Mouse (Mus musculus) MEL (cell line): ENCODE results near the gene Gm10961.

Experiments used
- CHD2 ChIP-seq: IDR thresholded peaks from 2 replicates; pipeline ENCODE4 v1.6.1; 2011; ENCODE audit warnings: low read length, improper control_type of control experiment
- CTCF ChIP-seq, 3 experiments: IDR thresholded peaks in 2 of 3; conservative IDR thresholded peaks in 1 of 3; 2 replicates each; pipeline ENCODE4 v1.5.1; 2011 to 2012; ENCODE audit warnings: low read length in 3 of 3, low read depth in 2 of 3, mild to moderate bottlenecking in 2 of 3, improper control_type of control experiment in 1 of 3, inconsistent platforms in 1 of 3, mixed read lengths in 1 of 3, moderate library complexity in 1 of 3; ENCODE audit not compliant: control insufficient read depth in 1 of 3, insufficient read depth in 1 of 3, poor library complexity in 1 of 3, severe bottlenecking in 1 of 3
- E2F4 ChIP-seq: IDR thresholded peaks from 2 replicates; pipeline ENCODE4 v1.6.1; 2011; ENCODE audit warnings: low read depth, low read length, improper control_type of control experiment, borderline replicate concordance
- EP300 ChIP-seq, 2 experiments: IDR thresholded peaks; 2 replicates each; pipeline ENCODE4 v1.6.1; 2011; ENCODE audit warnings: improper control_type of control experiment in 2 of 2, low read length in 2 of 2, low read depth in 1 of 2, mild to moderate bottlenecking in 1 of 2
- MAX ChIP-seq: IDR thresholded peaks from 2 replicates; pipeline ENCODE4 v1.6.1; 2011; ENCODE audit warnings: low read length, improper control_type of control experiment
- POLR2A ChIP-seq, 2 experiments: IDR thresholded peaks; 2 replicates each; pipeline ENCODE4 v1.6.1; 2011 to 2012; ENCODE audit warnings: low read length in 2 of 2, mild to moderate bottlenecking in 2 of 2, control low read depth in 1 of 2, improper control_type of control experiment in 1 of 2, low read depth in 1 of 2, moderate library complexity in 1 of 2; ENCODE audit not compliant: control insufficient read depth in 1 of 2, insufficient read depth in 1 of 2, poor library complexity in 1 of 2
- ZNF384 ChIP-seq: IDR thresholded peaks from 2 replicates; pipeline ENCODE4 v1.6.1; 2012; ENCODE audit warnings: low read depth, mild to moderate bottlenecking, inconsistent platforms, low read length, improper control_type of control experiment

GRCm38 (mm10) chr3:107600127-107600526 lies 31.0 kb upstream of the Gm10961 start:
- TF ChIP-seq CTCF (IDR thresholded peaks at IDR 0.05 in 2 of 3, conservative IDR thresholded peaks at IDR 0.05 in 1 of 3; ENCODE audit: control insufficient read depth in 1 of 3, insufficient read depth in 1 of 3, low read depth in 2 of 3, low read length in 3 of 3, poor library complexity in 1 of 3, severe bottlenecking in 1 of 3) (no peak), CHD2 (no peak), MAX (no peak), POLR2A (IDR thresholded peaks at IDR 0.05; ENCODE audit: control insufficient read depth in 1 of 2, insufficient read depth in 1 of 2, low read depth in 1 of 2, low read length in 2 of 2, poor library complexity in 1 of 2) (no peak), ZNF384 (no peak), E2F4 (no peak), EP300 (IDR thresholded peaks at IDR 0.05; ENCODE audit: low read depth in 1 of 2, low read length in 2 of 2) (no peak)
